Mouse (Mus musculus): ENCODE measurements around the gene Aif1l. TPM values are rescaled to one million over a fixed set of nuclear protein-coding genes. Genes with fewer than 3 reads are reported as not detected.

The Aif1l gene
- total RNA-seq, 2 experiments from 2014 or later: 3.6 to 4.8 TPM

- H3K4me3 ChIP-seq: no peak overlapping the region
- H3K27ac ChIP-seq: no peak overlapping the region
- intact Hi-C loops (cut with DNase I): no loop called here
- no peak for DNase-seq (ENCODE audit: extremely low spot score in 1 of 2, low spot score in 2 of 2)
- TF ChIP-seq CTCF (IDR thresholded peaks at IDR 0.05): no peak
These were observed 4.8 kb downstream of the Aif1l start for GRCm38 (mm10) chr2:31954779-31955181.

- intact Hi-C loops (cut with DNase I): no loop called here
- H3K27ac ChIP-seq: no peak overlapping the region
- H3K4me3 ChIP-seq: no peak overlapping the region
- no peak for TF ChIP-seq CTCF (IDR thresholded peaks at IDR 0.05)
- DNase-seq (ENCODE audit: extremely low spot score in 1 of 2, low spot score in 2 of 2): no peak
These were observed 5.7 kb downstream of the Aif1l start for GRCm38 (mm10) chr2:31955686-31956085.

DNA sequence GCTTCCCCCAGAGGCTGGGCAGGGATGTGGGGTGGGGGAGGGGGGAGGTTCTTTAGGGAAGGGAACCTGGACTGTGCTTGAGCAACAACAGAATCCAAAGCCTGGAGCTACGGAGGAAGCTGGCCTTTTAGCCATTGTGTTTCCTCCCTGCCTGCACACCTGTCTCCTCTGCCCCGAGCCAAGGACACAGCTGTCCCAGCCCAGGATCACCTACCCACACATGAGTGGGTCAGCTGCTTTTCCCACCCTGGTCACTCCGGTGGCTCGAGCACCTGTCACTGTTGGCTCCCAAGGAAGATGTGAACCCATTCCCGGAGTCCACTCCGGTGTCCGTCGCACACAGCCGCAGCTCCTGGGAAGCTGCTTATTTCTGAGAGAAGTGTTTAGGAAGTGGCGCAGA, 7.3 kb downstream of the Aif1l start:
- no peak for DNase-seq (ENCODE audit: extremely low spot score in 1 of 2, low spot score in 2 of 2)
- Histone ChIP-seq H3K27ac (no peak overlapping the region), H3K4me3 (no peak overlapping the region)
- intact Hi-C loops (cut with DNase I): no loop called here
- TF ChIP-seq CTCF (IDR thresholded peaks at IDR 0.05): no peak

DNA sequence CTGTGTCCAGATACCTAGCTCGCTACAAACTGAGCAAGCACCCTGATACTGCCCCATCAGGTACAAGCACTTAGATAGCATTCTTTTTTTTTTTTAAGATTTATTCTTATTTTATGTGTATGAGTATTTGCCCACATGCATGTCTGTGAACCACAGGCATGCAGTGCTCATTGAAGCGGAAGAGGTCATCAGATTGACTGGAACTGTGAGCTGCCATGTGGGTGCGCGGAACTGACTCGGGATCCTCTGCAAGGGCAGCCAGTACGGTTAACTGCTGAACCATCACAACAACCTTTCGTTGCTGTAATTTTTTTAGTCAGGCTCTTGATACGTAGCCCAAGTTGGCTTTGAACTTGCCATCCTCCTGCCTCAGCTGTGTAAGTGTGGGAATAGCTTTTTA, 11.0 kb downstream of the Aif1l start:
- intact Hi-C loops (cut with DNase I): no loop called here
- no peak overlapping the region for H3K27ac ChIP-seq

DNA sequence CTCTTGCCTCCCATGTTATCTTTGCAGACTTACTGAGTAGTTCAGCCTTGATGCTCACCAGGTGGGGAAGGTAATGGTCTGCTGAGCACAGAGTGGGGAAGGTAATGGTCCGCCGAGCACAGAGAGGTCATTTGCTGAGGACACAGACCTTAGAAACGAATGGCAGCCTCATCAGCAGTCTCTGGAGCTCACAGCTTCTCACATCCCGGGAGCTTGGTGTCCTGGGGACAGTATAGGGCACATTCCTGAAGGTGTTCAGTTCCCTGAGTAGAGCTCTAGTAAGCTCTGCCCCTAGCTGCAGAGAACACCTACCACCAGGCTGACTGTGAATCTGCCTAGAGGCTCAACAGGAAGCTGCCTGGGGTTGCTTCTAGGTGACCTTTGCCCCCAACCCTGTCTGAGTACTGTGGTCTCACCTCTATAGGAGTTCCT, 11.9 kb downstream of the Aif1l start:
- intact Hi-C loops (cut with DNase I): no loop called here
- no peak for TF ChIP-seq CTCF (IDR thresholded peaks at IDR 0.05)

More for the DNA sequence above, 11.0 kb downstream of the Aif1l start:
- TF ChIP-seq CTCF (IDR thresholded peaks at IDR 0.05): no peak
- H3K4me3 ChIP-seq: no peak overlapping the region
- DNase-seq (ENCODE audit: extremely low spot score in 1 of 2, low spot score in 2 of 2): no peak

GRCm38 (mm10) chr2:31962501-31963224, 12.7 kb downstream of the Aif1l start:
- H3K4me3 ChIP-seq: no peak overlapping the region
- peak; percentile 17 to 53 for DNase-seq (ENCODE audit: extremely low spot score in 1 of 2, low spot score in 2 of 2)
- no peak; the same call in 1 of the 2 replicates for TF ChIP-seq CTCF (IDR thresholded peaks at IDR 0.05)
- intact Hi-C loops (cut with DNase I): no loop called here
- peak overlapping the region; percentile 78 for H3K27ac ChIP-seq

More for the DNA sequence above, 11.9 kb downstream of the Aif1l start:
- Histone ChIP-seq H3K4me3 (no peak overlapping the region), H3K27ac (peak overlapping the region; percentile 78)
- DNase-seq (ENCODE audit: extremely low spot score in 1 of 2, low spot score in 2 of 2): no peak

DNA sequence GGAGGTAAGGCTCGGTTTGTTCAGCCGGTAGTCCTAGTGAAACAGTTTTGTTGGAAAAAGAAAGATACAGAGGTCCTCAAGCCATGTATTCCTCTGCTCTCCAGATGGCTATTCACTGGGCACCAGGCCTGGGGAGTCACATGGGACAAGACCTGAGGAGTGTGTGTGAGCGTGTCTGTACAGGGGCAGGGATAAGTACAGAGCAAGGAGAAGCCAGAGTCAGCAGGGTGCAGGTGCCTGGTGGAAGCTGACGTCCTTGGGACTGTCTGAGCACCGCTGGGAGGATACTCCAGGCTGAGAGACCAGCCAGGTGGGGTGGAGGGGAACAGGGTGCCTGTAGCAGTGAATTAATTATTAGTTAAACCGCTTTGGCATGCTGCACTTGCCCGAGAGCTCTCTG, 13.6 kb downstream of the Aif1l start:
- Histone ChIP-seq H3K27ac (peak overlapping the region; percentile 37), H3K4me3 (no peak overlapping the region)
- TF ChIP-seq CTCF (IDR thresholded peaks at IDR 0.05): no peak
- intact Hi-C loops (cut with DNase I): no loop called here
- no peak for DNase-seq (ENCODE audit: extremely low spot score in 1 of 2, low spot score in 2 of 2)

GRCm38 (mm10) chr2:31964191-31964590, 14.3 kb downstream of the Aif1l start:
- no peak overlapping the region for H3K27ac ChIP-seq
- DNase-seq (ENCODE audit: extremely low spot score in 1 of 2, low spot score in 2 of 2): no peak
- no peak overlapping the region for H3K4me3 ChIP-seq
- TF ChIP-seq CTCF (IDR thresholded peaks at IDR 0.05): no peak
- intact Hi-C loops (cut with DNase I): no loop called here

- Histone ChIP-seq H3K27ac (no peak overlapping the region), H3K4me3 (no peak overlapping the region)
- peak; percentile 48 for TF ChIP-seq CTCF (IDR thresholded peaks at IDR 0.05)
- intact Hi-C loops (cut with DNase I): no loop called here
- peak in 1 of 2 experiments; percentile 31 for DNase-seq (ENCODE audit: extremely low spot score in 1 of 2, low spot score in 2 of 2)
These were observed 15.2 kb downstream of the Aif1l start for GRCm38 (mm10) chr2:31965110-31965509.

DNA sequence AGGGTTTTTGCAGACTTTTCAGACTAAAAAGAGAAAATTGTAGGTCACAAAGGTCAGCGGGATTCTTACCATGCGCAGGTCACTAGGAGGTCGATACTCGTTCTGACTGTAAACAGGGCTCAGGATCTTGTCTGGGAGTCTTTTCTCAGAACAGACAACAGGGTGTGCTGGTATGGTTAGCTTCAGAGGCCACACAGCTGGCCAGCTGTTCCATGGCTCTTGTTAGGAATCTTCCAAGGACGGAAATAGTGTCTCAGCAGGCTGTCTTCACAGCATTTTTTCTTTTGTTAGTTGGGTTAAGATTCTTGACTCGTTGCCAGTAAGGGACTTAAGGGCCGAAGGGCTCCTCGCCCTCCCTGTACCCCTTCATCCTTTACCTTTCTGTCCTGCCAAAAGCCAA, 16.9 kb downstream of the Aif1l start:
- H3K4me3 ChIP-seq: no peak overlapping the region
- intact Hi-C loops (cut with DNase I): no loop called here
- DNase-seq (ENCODE audit: extremely low spot score in 1 of 2, low spot score in 2 of 2): no peak
- H3K27ac ChIP-seq: no peak overlapping the region
- TF ChIP-seq CTCF (IDR thresholded peaks at IDR 0.05): no peak

DNA sequence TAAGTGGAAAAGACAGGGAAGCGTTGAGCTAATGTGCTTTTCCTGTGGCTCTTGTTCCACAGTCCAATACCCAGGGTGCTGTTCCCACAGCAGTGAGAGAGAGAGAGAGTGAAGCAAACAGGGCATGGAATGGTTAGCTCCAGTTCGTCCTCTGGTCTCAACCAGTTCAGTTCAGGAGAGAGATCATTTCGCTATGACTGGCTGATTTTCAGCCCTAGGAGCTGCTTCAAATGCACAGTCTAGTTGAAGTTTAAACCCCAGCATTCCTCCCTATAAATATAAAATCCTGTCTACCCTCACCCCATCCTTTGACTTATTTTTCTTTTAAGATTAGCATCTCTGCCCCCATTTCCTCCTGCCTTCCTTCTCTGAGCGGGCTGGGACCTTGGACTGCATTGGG, 22.6 kb downstream of the Aif1l start:
- Histone ChIP-seq H3K4me3 (no peak overlapping the region), H3K27ac (no peak overlapping the region)
- intact Hi-C loops (cut with DNase I): loop anchor here (2.0 kb wide), 1 partner anchor 56 kb away; no protein-coding TSS in a partner anchor
- no peak for DNase-seq (ENCODE audit: extremely low spot score in 1 of 2, low spot score in 2 of 2)
- no peak for TF ChIP-seq CTCF (IDR thresholded peaks at IDR 0.05)

GRCm38 (mm10) chr2:31974141-31974808, 24.3 kb downstream of the Aif1l start, which contains the start of gene Nup214:
Gene Nup214 (plus strand): TSS chr2:31974436.
- Histone ChIP-seq H3K27ac (peak within 1 kb of the TSS; percentile 93), H3K4me3 (peak within 1 kb of the TSS; percentile 86)
- DNase-seq (ENCODE audit: extremely low spot score in 1 of 2, low spot score in 2 of 2): peak; percentile 99 to 100
- intact Hi-C loops (cut with DNase I): loop anchor here (2.0 kb wide), 1 partner anchor 163 kb away; no protein-coding TSS in a partner anchor
- no peak; the same call in 1 of the 2 replicates for TF ChIP-seq CTCF (IDR thresholded peaks at IDR 0.05)
